Mouse (Mus musculus) heart, embryonic 13.5 days (tissue): ENCODE measurements around the gene Phf21b. TPM values are rescaled to one million over a fixed set of nuclear protein-coding genes. Genes with fewer than 3 reads are reported as not detected.

ENCODE experiments used
- ATAC-seq: fragments of 200-750 bp; cut with Nextera tagmentation; 2 replicates; pipeline ENCODE4 v1.8.0; 2017; ENCODE audit warnings: moderate TSS enrichment; ENCODE audit not compliant: insufficient number of reproducible peaks, low FRiP score, low TSS enrichment; ENCODE audit errors: extremely low read depth
- H3K27ac ChIP-seq: fragments of 300-500 bp; sonication (generic); replicated peaks from 2 replicates; pipeline ENCODE4 v1.5.1; 2015; ENCODE audit warnings: moderate library complexity, mild to moderate bottlenecking, inconsistent platforms
- H3K27me3 ChIP-seq: fragments of 300-500 bp; sonication (generic); replicated peaks from 2 replicates; pipeline ENCODE4 v1.6.1; 2015; ENCODE audit warnings: mild to moderate bottlenecking, inconsistent platforms
- H3K36me3 ChIP-seq: fragments of 300-500 bp; sonication (generic); 2 replicates; pipeline ENCODE4 v1.6.1; 2015; ENCODE audit warnings: mild to moderate bottlenecking, inconsistent platforms
- H3K4me1 ChIP-seq: fragments of 300-500 bp; sonication (generic); 2 replicates; pipeline ENCODE4 v1.6.1; 2015; ENCODE audit warnings: inconsistent platforms
- H3K4me2 ChIP-seq: fragments of 300-500 bp; sonication (generic); 2 replicates; pipeline ENCODE4 v1.6.1; 2015; ENCODE audit warnings: inconsistent platforms, mild to moderate bottlenecking, moderate library complexity
- H3K4me3 ChIP-seq: fragments of 300-500 bp; sonication (generic); 2 replicates; pipeline ENCODE4 v1.5.1; 2015; ENCODE audit warnings: moderate library complexity, mild to moderate bottlenecking, inconsistent platforms
- H3K9ac ChIP-seq: fragments of 300-500 bp; sonication (generic); 2 replicates; pipeline ENCODE4 v1.6.1; 2015; ENCODE audit warnings: inconsistent platforms, mild to moderate bottlenecking, moderate library complexity
- H3K9me3 ChIP-seq: fragments of 300-500 bp; sonication (generic); 2 replicates; pipeline ENCODE4 v1.6.1; 2016; ENCODE audit warnings: inconsistent platforms
- WGBS: fragments of 180-500 bp; shearing (Covaris S2); methylation state at CpG from one replicate; pipeline ENCODE4 v1.1.7; 2015; ENCODE audit warnings: mixed read lengths; 5-methylcytosine and 5-hydroxymethylcytosine counted together
- polyA plus RNA-seq: library from polyadenylated mRNA; unstranded; fragments of >200 nt; fragmentation: Nextera tagmentation; extraction: Ambion mirVana; gene quantifications from 2 replicates; pipeline ENCODE4 v1.2.1, GENCODE M21; 2015

The Phf21b gene
- polyA plus RNA-seq, 1 experiment from 2014 or later, result 0.08 TPM

DNA sequence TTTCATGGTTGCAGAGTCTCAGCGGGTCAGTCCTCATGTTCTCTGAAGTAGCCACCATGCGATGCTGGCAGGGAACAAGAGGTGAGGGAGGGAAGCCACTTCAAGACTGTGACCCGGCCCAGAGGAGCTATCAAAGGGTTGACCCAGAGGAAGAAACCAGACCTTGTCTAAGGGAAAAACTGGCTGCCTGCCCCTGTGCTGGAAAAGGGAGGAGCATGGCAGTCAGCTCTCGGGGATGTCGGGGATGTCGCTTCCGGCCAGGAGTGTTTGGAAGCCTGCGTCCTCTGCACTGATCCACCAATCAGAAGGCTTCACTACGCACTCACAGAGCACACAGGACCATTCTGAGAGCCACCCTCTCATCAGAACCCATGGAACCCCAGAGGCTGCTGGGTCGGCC, 12.8 kb downstream of the Phf21b start:
- H3K9me3 ChIP-seq, result no peaks in the 10 kb centered on the region
- no peak overlapping the region for H3K27ac ChIP-seq
- ATAC-seq, result no peak
- no peak overlapping the region for H3K4me3 ChIP-seq
- H3K36me3 ChIP-seq, result no peaks in the 10 kb centered on the region
- WGBS, result 58% methylated on average over 10 of the region's 10 CpGs
- no peaks in the 10 kb centered on the region for H3K27me3 ChIP-seq
- H3K4me2 ChIP-seq, result no peak overlapping the region
- peaks cover 21% of the 10 kb centered on the region for H3K4me1 ChIP-seq
- no peak overlapping the region for H3K9ac ChIP-seq

DNA sequence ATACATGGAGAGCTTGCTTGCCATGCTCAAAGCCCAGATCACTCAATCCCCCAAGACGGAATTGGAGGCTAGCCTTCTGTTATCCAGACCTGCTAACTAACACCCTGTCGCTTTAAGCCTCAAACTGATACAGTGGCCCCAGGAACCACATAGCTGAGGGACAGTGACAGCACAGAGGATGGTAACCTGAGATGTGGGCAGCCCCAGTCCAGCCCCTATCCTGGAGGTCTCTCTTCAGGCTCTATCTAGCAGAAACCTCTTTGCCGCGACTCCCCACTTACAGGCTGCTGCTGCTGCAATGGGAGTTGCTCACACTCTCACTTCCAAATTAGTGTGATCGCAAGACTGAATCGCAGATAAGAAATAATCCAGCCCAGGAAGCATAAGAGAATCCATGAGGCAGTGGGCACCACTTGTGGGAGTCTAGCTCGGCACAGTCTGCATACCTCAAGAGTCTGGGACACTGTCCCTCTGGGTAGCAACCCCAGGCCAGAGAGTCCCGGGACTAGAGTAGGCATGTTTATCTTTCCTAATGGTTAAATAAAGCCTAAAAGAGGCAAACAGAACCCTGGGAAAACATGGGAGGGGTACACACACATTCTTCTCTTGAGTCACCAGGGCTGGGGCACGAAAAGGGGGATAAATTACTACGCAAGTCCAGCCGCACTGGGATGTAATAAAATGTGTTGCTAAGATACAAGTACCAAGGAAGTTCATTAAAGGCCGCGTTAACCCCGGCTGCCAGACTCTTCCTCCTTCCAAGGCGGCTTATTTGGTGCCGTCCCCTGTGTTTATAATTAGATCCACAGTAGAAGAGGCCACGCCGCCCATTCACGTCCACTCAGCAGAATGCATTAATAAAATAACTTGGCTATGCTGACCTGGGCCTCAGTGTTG, 13.7 kb downstream of the Phf21b start:
- H3K4me2 ChIP-seq, result no peak overlapping the region
- no peak for ATAC-seq
- 27% methylated on average over 19 of the region's 19 CpGs for WGBS
- H3K9me3 ChIP-seq, result no peaks in the 10 kb centered on the region
- H3K4me3 ChIP-seq, result no peak overlapping the region
- H3K9ac ChIP-seq, result no peak overlapping the region
- H3K36me3 ChIP-seq, result no peaks in the 10 kb centered on the region
- no peak overlapping the region for H3K27ac ChIP-seq
- H3K4me1 ChIP-seq, result peaks cover 21% of the 10 kb centered on the region
- H3K27me3 ChIP-seq, result no peaks in the 10 kb centered on the region

DNA sequence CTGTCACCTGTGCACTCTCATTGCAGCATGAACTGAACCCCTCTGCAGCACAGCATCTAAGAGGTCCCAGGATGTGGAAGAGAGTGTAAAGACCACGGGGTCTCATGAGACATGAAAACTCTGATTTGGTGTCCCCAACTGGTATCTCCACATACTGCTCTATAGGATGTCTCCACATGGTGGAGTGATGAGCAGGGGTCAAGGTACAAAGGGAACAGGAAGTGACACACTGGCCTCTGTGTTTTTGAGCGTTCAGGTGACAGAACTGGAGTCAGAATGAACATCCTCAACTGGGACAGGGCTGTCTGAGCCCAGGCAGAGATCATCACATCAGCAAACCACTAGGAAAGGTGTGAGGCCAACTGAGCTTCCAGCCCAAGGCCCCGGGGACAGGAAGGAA, 15.3 kb downstream of the Phf21b start:
- H3K27me3 ChIP-seq, result no peaks in the 10 kb centered on the region
- H3K9me3 ChIP-seq, result no peaks in the 10 kb centered on the region
- no peak for ATAC-seq
- H3K4me2 ChIP-seq, result no peak overlapping the region
- no peak overlapping the region for H3K27ac ChIP-seq
- no peak overlapping the region for H3K4me3 ChIP-seq
- H3K4me1 ChIP-seq, result peaks cover 21% of the 10 kb centered on the region
- no peaks in the 10 kb centered on the region for H3K36me3 ChIP-seq
- H3K9ac ChIP-seq, result no peak overlapping the region
- WGBS, result 55% methylated on average over 3 of the region's 3 CpGs

DNA sequence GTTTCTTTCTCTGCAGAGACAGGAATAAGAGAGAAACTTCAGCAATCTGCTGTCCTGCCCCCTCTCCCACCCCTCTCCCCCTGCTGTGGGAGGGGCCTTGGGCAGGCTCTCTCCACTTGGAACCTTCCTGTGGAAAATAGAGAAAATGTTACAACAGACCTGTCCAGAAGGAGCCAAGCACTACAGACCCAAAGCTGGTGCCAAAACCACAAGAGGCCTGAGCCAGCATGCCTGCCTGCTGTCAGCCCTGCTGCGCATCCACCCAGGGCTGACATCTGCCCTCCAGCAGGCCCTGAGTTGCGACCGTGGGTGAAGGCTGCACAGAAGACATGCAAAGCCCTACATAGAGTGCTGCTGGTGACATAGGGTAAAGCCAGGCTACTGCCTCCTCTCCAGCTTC, 16.3 kb downstream of the Phf21b start:
- H3K4me1 ChIP-seq, result peaks cover 20% of the 10 kb centered on the region
- no peak overlapping the region for H3K27ac ChIP-seq
- no peaks in the 10 kb centered on the region for H3K36me3 ChIP-seq
- no peaks in the 10 kb centered on the region for H3K9me3 ChIP-seq
- no peak overlapping the region for H3K4me3 ChIP-seq
- ATAC-seq, result no peak
- H3K27me3 ChIP-seq, result no peaks in the 10 kb centered on the region
- H3K4me2 ChIP-seq, result no peak overlapping the region
- WGBS, result 74% methylated on average over 3 of the region's 3 CpGs
- no peak overlapping the region for H3K9ac ChIP-seq

DNA sequence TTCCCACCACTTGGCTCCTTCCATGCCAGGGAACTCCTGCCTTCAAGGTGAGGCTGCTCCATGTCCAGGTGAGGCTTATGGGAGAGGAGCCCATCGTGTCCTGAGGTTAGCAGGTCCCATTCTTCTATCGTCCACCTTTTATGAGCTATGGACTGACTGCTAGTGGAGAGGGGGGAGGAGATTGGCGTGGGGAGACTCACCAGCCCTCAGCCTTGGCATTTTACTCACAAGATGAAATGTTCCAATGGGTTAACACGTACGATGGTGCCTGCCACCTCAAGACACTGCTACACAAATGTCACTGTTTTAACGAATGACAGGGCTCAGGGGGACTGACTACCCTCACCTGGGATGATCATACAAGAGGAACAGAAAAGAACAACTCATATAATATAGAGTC, 18.0 kb downstream of the Phf21b start:
- ATAC-seq, result no peak
- H3K4me1 ChIP-seq, result peaks cover 13% of the 10 kb centered on the region
- no peak overlapping the region for H3K9ac ChIP-seq
- H3K27me3 ChIP-seq, result no peaks in the 10 kb centered on the region
- H3K36me3 ChIP-seq, result no peaks in the 10 kb centered on the region
- WGBS, result 72% methylated on average over 6 of the region's 6 CpGs
- no peaks in the 10 kb centered on the region for H3K9me3 ChIP-seq
- H3K4me3 ChIP-seq, result no peak overlapping the region
- no peak overlapping the region for H3K27ac ChIP-seq
- H3K4me2 ChIP-seq, result no peak overlapping the region

DNA sequence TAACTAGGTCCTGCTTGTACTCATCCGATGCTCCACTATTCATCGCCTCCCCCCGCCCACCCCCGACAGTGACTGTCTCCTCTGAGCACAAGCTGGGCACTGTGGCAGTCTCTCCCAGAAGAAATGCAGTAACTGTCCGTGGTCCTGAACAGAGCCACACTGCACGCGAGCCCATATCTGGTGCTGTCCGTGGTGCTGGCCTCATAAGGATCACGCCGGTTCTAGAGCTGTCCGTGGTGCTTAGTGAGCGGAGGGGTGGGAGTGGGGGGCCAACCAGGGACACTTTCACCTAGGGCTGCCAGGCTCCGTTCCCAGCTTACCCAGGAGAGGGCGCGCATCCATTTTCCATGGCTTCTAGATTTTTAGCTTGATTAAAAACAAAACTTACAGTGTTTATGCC, 26.4 kb downstream of the Phf21b start:
- H3K4me2 ChIP-seq, result no peak overlapping the region
- H3K9me3 ChIP-seq, result no peaks in the 10 kb centered on the region
- no peak for ATAC-seq
- 5% methylated on average over 15 of the region's 15 CpGs for WGBS
- no peak overlapping the region for H3K9ac ChIP-seq
- H3K4me1 ChIP-seq, result no peaks in the 10 kb centered on the region
- H3K36me3 ChIP-seq, result no peaks in the 10 kb centered on the region
- no peak overlapping the region for H3K27ac ChIP-seq
- no peaks in the 10 kb centered on the region for H3K27me3 ChIP-seq
- H3K4me3 ChIP-seq, result no peak overlapping the region

DNA sequence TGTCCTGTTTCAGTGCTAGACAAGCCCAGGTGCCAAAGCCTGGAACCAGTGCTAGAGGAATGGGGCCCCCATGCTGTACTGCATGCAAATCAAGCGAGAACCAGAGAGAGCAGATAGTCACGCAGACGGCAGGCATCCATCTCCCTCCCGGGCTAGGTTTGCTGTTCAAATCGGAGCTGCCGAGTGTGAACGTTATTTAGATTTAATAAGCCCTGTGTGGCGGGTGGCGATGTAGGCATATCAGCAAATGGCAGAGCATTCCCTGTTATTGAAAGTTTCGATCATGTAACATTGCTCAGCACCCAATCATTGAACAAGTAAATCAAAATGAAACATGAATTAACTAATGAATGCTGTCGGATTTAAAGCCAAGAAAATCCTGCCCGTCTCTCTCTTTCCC, 27.2 kb downstream of the Phf21b start:
- no peaks in the 10 kb centered on the region for H3K27me3 ChIP-seq
- H3K9ac ChIP-seq, result no peak overlapping the region
- no peak for ATAC-seq
- no peak overlapping the region for H3K4me3 ChIP-seq
- H3K27ac ChIP-seq, result no peak overlapping the region
- no peaks in the 10 kb centered on the region for H3K36me3 ChIP-seq
- no peaks in the 10 kb centered on the region for H3K9me3 ChIP-seq
- 79% methylated on average over 12 of the region's 12 CpGs for WGBS
- no peak overlapping the region for H3K4me2 ChIP-seq
- H3K4me1 ChIP-seq, result no peaks in the 10 kb centered on the region

DNA sequence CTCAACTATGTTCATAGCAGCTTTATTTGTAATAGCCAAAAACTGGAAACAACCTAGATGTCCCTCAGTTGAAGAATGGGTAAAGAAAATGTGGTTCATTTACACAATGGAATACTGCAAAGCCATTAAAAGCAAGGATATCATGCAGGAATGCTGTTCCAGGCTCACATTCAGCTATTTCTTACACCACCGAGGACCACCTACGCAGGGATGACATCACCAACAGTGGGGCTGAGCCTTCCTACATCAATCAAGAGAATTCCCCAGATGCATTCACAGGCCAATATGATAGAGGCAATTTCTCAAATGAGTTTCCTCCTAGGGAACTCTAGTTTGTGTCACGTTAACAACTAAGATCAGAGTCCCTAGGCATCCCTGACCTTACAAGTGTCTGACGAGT, 32.8 kb downstream of the Phf21b start:
- H3K4me1 ChIP-seq, result no peaks in the 10 kb centered on the region
- H3K36me3 ChIP-seq, result no peaks in the 10 kb centered on the region
- 76% methylated on average over 4 of the region's 4 CpGs for WGBS
- H3K4me2 ChIP-seq, result no peak overlapping the region
- H3K27me3 ChIP-seq, result no peaks in the 10 kb centered on the region
- H3K4me3 ChIP-seq, result no peak overlapping the region
- no peak overlapping the region for H3K27ac ChIP-seq
- ATAC-seq, result no peak
- H3K9me3 ChIP-seq, result no peaks in the 10 kb centered on the region
- no peak overlapping the region for H3K9ac ChIP-seq

DNA sequence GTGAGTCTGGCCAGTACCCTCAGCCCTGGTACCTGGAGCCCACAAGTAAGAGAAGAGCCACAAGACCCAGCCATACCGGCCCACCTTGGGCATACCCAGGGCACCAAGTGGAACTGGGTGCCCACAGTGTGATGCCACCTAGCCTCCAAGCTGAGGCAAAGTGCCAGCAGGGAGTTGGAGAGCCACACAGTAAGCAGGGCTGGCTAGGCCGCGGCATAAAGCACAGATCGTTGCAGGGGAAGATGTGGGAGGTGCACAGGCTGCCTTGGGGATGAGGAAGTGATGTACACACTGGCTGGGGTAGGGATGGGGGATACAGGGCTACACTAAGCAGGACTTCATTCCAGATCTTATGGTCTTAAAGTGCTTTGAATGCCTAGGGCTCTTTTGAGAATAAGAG, 35.0 kb downstream of the Phf21b start:
- no peak overlapping the region for H3K27ac ChIP-seq
- H3K9me3 ChIP-seq, result no peaks in the 10 kb centered on the region
- no peak overlapping the region for H3K9ac ChIP-seq
- no peaks in the 10 kb centered on the region for H3K27me3 ChIP-seq
- H3K4me3 ChIP-seq, result no peak overlapping the region
- H3K4me2 ChIP-seq, result no peak overlapping the region
- no peaks in the 10 kb centered on the region for H3K4me1 ChIP-seq
- H3K36me3 ChIP-seq, result no peaks in the 10 kb centered on the region
- WGBS, result 79% methylated on average over 4 of the region's 4 CpGs
- no peak for ATAC-seq

DNA sequence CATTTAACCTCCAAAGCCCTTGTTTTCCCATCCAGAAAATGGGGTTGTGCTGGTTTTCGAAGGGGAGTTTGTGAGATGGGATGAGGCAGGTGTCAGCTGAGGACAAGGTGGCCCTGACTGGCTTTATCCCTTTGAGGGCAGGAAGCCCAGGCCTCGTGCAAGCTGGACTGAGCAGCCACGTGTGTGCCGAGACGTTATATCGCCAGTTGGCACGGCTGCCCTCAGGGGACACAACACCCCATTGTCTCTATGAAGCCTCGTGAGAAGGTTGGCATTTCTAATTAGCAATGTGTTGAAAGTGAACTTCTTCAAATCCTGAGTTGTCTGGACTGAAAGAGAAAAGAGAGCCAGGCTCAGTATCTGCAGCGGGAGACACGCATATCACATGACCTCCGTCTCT, 37.6 kb downstream of the Phf21b start:
- H3K36me3 ChIP-seq, result no peaks in the 10 kb centered on the region
- H3K4me1 ChIP-seq, result no peaks in the 10 kb centered on the region
- H3K4me3 ChIP-seq, result no peak overlapping the region
- H3K4me2 ChIP-seq, result no peak overlapping the region
- H3K9ac ChIP-seq, result no peak overlapping the region
- H3K27me3 ChIP-seq, result no peaks in the 10 kb centered on the region
- WGBS, result 84% methylated on average over 11 of the region's 11 CpGs
- H3K27ac ChIP-seq, result no peak overlapping the region
- ATAC-seq, result no peak
- H3K9me3 ChIP-seq, result no peaks in the 10 kb centered on the region

DNA sequence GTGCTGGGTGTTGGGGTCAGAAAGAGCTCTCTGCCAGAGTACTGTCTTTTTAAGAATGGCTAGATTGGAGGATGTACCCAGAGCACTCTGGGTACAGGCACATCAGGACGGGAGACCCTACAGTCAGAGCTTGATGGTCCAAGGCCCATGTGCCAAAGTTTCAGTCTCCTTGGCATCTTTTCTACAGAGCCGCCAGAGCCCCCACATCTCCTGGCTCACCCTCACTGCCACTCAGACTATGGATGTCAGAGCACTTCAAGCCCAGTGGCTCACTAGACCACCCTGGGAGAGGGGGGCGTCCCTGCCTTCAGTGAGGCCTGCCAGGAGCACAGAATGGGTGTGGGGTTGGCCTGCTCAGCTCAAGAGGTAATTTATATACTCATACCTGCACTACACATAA, 38.3 kb downstream of the Phf21b start:
- Histone ChIP-seq H3K27me3 (no peaks in the 10 kb centered on the region), H3K27ac (no peak overlapping the region), H3K4me1 (no peaks in the 10 kb centered on the region), H3K9ac (no peak overlapping the region), H3K4me2 (no peak overlapping the region), H3K36me3 (no peaks in the 10 kb centered on the region), H3K4me3 (no peak overlapping the region), H3K9me3 (no peaks in the 10 kb centered on the region)
- WGBS, result 66% methylated on average over 3 of the region's 3 CpGs
- ATAC-seq, result no peak

DNA sequence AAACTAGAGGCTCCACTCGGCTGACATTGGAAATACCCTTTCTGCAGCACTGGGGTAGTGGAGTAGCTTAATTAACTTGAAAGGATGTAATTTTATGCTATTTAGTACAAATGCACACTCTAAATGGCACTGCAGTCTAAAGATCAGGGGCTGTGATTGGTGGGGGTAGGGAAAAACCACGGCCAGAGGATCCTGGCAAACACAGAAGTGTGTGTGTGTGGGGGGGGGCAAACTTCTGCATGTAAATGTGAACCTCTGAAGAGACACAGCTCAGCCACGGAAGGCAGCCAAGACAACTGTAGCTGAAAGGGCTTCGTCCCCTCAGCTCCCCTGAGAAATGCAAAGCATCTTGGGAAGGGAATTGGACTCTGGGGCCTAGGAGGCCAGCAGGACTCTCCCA, 40.7 kb downstream of the Phf21b start:
- Histone ChIP-seq H3K4me2 (no peak overlapping the region), H3K27ac (no peak overlapping the region), H3K9ac (no peak overlapping the region), H3K4me3 (no peak overlapping the region), H3K9me3 (no peaks in the 10 kb centered on the region), H3K36me3 (no peaks in the 10 kb centered on the region), H3K4me1 (no peaks in the 10 kb centered on the region), H3K27me3 (no peaks in the 10 kb centered on the region)
- 52% methylated on average over 4 of the region's 4 CpGs for WGBS
- no peak for ATAC-seq
